Mouse (Mus musculus): ENCODE data around the gene Hipk1.
A peak's percentile ranks its signal among the peaks of the same experiment; 100 is the strongest.
"Not testable (repeated sequence)": the region's sequence is repeated elsewhere in the genome, so short reads cannot be mapped to it uniquely, and the experiment has no call there.

Gene Hipk1

GRCm38 (mm10) chr3:103791230-103792110 is at the start of gene Hipk1:
TSS of gene Hipk1 (minus strand) at chr3:103791563.
- DNase-seq, result peak; percentile 93 to 96

- DNase-seq, result not testable (repeated sequence)
These were observed 49.6 kb upstream of the Hipk1 start for GRCm38 (mm10) chr3:103840946-103841345.

DNA sequence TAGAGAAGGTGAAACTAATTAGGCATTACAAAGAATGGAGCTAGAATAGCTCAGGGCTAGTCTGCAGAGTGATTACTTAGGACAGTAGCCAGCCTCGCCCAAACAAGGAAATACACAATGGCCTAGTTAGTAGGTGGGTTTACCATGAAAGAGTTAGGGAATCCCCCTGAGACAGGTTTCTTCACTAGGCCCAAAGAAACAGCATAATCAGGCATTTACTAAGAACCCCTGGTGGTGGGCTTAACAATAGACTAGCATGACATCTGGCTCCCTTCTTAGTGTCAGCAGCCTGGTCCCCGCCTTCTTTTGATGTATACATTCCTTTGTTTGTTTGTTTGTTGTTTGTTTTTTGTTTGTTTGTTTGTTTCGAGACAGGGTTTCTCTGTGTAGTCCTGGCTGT is 48.8 kb upstream of the Hipk1 start:
- DNase-seq, result not testable (repeated sequence)

GRCm38 (mm10) chr3:103839711-103840110 is 48.3 kb upstream of the Hipk1 start:
- no peak for DNase-seq

DNA sequence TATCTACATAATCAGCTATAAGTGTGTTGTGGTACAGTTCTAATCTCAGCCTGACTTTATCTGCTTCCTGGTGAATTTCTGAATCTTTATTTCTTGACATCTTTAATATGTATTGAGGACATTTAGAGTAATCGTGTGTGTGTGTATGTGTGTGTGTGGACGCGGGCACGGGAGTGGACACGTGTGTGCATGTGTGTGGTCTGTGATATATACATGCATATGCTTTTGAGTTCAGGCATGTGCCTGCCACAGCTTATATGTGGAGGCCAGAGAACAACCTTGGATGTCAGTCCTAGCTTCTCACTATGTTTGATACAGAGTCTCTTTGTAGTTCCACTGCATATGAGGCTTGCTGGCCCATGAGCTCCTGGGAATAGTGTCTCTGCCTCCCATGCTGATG is 45.1 kb upstream of the Hipk1 start:
- no peak for DNase-seq

GRCm38 (mm10) chr3:103835951-103836310 is 44.6 kb upstream of the Hipk1 start:
- DNase-seq, result no peak

DNA sequence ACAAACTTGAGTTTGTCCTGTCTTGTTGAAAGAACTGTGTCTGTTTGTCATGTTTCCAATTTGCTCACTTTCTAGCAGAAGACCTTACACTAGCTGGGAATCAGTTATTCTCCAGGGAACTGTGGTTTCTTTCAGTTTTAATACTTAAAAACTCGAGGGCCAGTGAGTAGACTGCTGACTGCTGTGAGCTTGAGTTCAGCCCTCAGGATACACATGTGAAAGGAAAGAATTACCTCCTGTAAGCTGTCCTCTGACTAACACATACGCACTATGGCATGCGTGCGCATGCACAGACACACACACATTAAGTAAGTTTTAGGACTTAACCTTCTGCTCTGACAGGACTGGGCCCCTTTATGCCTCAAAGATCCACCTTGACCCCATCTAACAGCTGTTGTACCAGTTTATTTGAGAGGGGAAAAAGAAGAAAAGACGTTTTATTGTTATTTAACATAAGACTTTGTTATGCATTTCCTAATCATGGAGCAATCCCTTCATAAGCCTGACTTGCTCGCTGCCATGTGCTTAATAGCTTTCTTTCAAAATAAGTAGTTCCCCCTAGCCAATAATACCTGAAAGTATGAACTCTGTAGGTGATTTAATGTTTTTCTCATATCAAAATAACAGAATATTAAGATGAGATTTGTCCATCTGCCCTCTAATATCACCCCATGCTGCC is 44.0 kb upstream of the Hipk1 start:
- DNase-seq, result no peak

GRCm38 (mm10) chr3:103834001-103834400 is 42.6 kb upstream of the Hipk1 start:
- no peak for DNase-seq

DNA sequence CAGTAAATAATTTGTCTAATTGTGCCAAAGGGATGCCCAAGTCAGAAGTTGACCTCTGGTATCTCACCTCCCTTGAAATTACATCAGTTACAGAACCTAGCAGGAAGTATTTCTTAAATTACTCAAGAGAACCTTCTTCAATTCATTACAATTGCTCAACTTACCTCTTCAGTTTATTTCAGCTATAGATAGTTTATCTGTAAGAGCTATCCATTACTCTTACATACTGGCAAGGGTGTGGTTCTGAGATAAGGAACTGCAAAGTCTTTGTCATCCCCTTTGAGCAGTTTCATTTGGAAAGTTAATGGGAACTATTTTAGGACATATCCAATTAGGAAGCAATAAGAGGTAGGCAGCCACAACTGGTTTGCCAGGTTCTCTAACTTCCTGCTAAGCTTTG is 41.1 kb upstream of the Hipk1 start, which contains the start of gene Bcl2l15:
TSS of gene Bcl2l15 (plus strand) at position 176 of the 400 bp plus-strand sequence.
- DNase-seq, result no peak

GRCm38 (mm10) chr3:103831146-103831545 is 39.8 kb upstream of the Hipk1 start:
- no peak for DNase-seq

GRCm38 (mm10) chr3:103830681-103831080 is 39.3 kb upstream of the Hipk1 start:
- not testable (repeated sequence) for DNase-seq

- DNase-seq, result no peak
These were observed 37.7 kb upstream of the Hipk1 start for GRCm38 (mm10) chr3:103829036-103829435.

- DNase-seq, result peak in 1 of 2 experiments; percentile 19
These were observed 36.2 kb upstream of the Hipk1 start for GRCm38 (mm10) chr3:103827548-103827947.

DNA sequence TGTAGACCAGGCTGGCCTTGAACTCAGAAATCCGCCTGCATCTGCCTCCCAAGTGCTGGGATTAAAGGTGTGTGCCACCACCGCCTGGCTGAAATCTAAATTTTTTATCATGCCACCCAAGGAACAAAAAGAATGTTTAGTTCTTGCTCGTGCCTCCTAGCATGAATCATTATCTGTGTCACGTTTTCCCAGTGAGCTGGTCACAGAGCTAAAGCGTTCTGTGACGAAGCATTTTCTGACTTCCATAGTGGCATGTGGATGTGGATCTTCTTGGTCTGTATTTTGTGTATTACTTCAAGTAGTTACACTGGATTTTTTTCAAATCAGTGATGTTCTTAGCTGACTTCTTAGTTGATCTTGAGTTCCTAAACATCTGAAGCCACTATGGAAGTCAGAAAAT is 19.6 kb upstream of the Hipk1 start:
- DNase-seq, result no peak

DNA sequence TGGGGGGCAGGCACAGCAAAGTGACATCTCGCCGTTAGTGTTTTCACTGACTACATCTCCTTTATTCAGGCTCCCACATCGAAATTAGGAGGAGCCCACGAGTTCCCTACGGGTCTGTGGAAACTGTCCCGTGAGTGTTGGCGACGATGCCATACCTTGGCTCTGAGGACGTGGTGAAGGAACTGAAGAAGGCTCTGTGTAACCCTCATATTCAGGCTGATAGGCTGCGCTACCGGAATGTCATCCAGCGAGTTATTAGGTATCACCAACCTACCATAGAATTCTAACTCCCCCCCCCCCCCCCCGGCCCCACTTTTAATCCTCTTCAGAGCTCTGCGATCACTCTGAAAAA is 18.4 kb upstream of the Hipk1 start:
- DNase-seq, result no peak

- DNase-seq, result peak; percentile 91 to 95
These were observed 17.8 kb upstream of the Hipk1 start, which contains the start of the genes Dclre1b, Ap4b1 and Gm43064 for GRCm38 (mm10) chr3:103808891-103809798. TSS of gene Dclre1b (minus strand) at chr3:103809444. TSS of gene Ap4b1 (plus strand) at chr3:103809520. TSS of gene Gm43064 (plus strand) at chr3:103809573.

DNA sequence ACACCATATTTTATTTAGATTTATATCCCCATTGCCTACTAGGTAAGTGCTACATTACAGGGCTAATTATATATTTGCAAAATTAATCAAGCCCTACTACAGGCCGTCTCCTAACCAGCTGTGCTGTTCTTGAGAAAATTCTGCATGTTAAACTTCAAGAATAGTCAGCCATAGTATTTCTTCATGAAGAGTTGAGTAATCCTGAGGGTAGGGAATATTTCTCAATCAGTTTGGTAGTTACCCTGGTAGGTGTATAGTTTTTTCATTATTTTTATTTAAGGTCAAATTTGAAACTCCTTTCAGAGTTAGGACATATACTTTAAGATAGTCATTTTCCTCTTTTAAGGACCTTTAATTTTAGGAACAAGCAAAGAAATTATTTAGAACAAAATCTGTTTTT is 14.3 kb upstream of the Hipk1 start:
- DNase-seq, result no peak

DNA sequence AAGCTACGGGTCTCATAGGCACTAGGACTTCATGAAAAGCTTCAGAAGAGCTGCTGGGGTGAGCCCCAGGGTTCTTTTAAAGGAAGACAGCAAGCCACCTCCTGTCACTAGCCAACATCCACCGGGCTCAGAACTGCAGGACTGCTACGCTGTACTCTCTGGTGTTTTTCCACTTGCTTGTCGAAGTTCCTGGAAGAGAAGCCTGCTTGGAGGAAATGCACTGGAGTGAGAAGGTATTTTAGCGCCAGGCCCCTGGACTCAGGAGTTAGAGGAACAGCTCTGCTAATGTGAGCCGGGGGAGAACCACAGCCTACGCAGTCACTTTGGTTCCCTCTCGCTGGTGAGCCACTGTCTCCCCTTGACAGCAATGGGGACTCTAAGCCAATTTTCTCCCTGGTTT is 11.5 kb upstream of the Hipk1 start:
- peak; percentile 38 to 43 for DNase-seq

GRCm38 (mm10) chr3:103801631-103802531 is 10.5 kb upstream of the Hipk1 start:
- DNase-seq, result peak; percentile 49 to 51

DNA sequence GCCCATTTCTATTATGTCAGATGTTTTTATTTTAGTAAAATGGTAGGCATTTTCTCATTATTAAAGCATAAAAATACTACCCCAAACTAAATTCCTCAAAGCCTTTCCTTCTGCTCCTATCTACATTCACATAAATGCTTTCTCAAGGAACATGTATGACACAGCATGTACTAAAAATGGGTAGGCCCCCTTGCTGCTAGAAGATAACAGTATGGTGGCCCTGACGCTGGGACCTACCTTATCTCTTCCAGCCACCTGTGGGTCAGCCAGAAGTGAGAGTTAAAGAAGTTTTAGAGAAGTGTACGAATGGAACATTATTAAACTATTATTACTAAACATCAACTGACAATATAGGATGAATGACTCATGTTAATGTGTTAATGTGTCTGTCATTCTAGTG is 8.1 kb upstream of the Hipk1 start:
- DNase-seq, result no peak

- DNase-seq, result no peak
These were observed 5.0 kb upstream of the Hipk1 start for GRCm38 (mm10) chr3:103796389-103796788.

DNA sequence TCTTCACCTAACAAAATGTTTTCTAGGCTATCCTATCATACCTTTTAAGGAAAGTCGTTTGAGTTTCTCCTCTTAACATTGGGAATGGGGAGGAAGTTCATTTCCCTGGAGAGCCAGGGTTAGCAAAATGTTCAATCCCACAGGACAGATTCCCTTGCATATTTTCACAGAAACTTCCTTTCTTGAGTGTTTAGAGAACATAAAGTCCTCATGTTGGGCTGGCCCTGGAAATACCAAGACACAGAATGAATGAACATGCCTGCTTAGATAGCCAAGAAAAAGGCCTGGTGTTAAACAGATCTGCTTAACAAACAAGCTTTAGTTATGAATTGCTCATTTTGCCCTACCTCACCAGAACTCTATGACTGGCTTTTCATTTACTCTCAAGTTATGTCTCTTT is 1.2 kb upstream of the Hipk1 start:
- DNase-seq, result no peak
